Mouse (Mus musculus) liver, postnatal 0 days (tissue): ENCODE measurements at regions not wholly inside any gene's neighbourhood (a gene's known extent, or its start where the extent isn't known, plus 50 kb on each side); places are given as distances from the start of the nearest gene placed in this dataset.

ENCODE experiments used
- CTCF ChIP-seq: sonication (generic); IDR thresholded peaks from 2 replicates; pipeline ENCODE4 v1.5.1; 2016; ENCODE audit warnings: antibody characterized with exemption, low read depth
- EP300 ChIP-seq: IDR thresholded peaks from 2 replicates; pipeline ENCODE4 v1.6.1; 2016; ENCODE audit warnings: antibody characterized with exemption, low read depth, mild to moderate bottlenecking

DNA sequence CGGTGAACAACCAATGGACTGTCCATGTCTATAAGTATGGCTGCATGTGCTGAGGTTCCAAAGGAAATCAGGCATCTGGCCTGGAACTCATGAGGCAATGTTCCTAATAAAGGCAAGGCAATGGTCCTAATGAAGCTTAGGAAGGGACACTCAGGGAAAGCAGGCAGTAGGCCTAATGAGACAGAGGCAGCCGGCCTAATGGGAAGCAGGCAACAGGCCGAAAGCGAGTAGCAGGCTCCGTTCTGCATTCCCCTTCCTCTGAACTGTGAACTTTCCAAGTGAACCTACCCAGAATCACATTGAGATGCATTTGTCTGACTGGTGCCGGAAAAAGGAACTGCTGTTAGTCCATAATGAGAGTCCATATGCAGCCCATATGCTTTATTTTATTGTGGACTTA lies 923.7 kb downstream of the Adgrl2 start:
- TF ChIP-seq CTCF (no peak), EP300 (no peak)
